Mouse (Mus musculus): ENCODE measurements at regions not wholly inside any gene's neighbourhood (a gene's known extent, or its start where the extent isn't known, plus 50 kb on each side); places are given as distances from the start of the nearest gene placed in this dataset.

DNA sequence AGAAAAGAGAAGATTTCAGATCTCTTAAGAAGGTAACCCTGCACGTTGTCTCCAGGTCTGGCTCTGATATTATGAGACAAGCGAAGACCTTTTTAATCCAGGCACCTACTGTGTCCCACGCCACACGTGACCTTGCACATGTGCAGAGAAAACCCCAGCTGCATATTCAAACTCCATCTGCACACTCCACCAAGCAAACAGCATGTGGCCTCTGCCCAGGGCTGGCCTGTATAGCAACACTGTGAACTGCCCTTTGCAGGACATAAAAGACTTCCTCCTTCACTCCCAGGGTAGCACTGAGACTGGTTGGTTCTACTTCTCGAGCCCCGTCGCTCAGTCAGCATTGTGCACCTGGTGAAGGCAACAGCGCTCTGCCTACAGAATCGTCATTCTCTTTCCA is 119.0 kb downstream of the Slc38a6 start:
- no peak for TF ChIP-seq CTCF (IDR thresholded peaks at IDR 0.05; ENCODE audit: low read depth, low read length)
- TF ChIP-seq POLR2A (IDR thresholded peaks at IDR 0.05; ENCODE audit: borderline replicate concordance, low read depth, low read length): no peak

Measured in bone marrow macrophage, adult 2 months (primary cell).